Mouse (Mus musculus): ENCODE data around the gene Dnaja4. TPM values are rescaled to one million over a fixed set of nuclear protein-coding genes. Genes with fewer than 3 reads are reported as not detected.

The Dnaja4 gene
- polyA plus RNA-seq, 1 experiment from 2014 or later: 2.9 TPM

Small RNA genes within 50 kb of the gene (microRNA-seq; reads per million reads assigned to microRNA genes)
- gene Mir5710: not detected

Other genes starting within 250 kb of the Dnaja4 start
- 5.3 TPM in 2 replicates for gene Dmxl2, start 197.2 kb upstream of the Dnaja4 start, polyA plus RNA-seq (2016; fragmentation: Nextera tagmentation; extraction: Ambion mirVana)
- not detected in 2 replicates for gene Sh2d7, start 159.9 kb upstream of the Dnaja4 start, polyA plus RNA-seq (2016; fragmentation: Nextera tagmentation; extraction: Ambion mirVana)
- 7.9 and 12.7 TPM in 2 replicates for gene Cib2, start 138.7 kb upstream of the Dnaja4 start, polyA plus RNA-seq (2016; fragmentation: Nextera tagmentation; extraction: Ambion mirVana)
- 124 and 136 TPM in 2 replicates for gene Idh3a, start 112.5 kb upstream of the Dnaja4 start, polyA plus RNA-seq (2016; fragmentation: Nextera tagmentation; extraction: Ambion mirVana)
- gene Acsbg1, start 37.0 kb upstream of the Dnaja4 start, polyA plus RNA-seq (2016; fragmentation: Nextera tagmentation; extraction: Ambion mirVana): 0.31 and 0.60 TPM in 2 replicates
- gene Wdr61, start 35.6 kb downstream of the Dnaja4 start, polyA plus RNA-seq (2016; fragmentation: Nextera tagmentation; extraction: Ambion mirVana): 178 and 190 TPM in 2 replicates
- 615 and 856 TPM in 2 replicates for gene Crabp1, start 65.9 kb downstream of the Dnaja4 start, polyA plus RNA-seq (2016; fragmentation: Nextera tagmentation; extraction: Ambion mirVana)
- gene Ireb2, start 164.9 kb downstream of the Dnaja4 start, polyA plus RNA-seq (2016; fragmentation: Nextera tagmentation; extraction: Ambion mirVana): 40.6 and 46.7 TPM in 2 replicates
- gene Hykk, start 218.4 kb downstream of the Dnaja4 start, polyA plus RNA-seq (2016; fragmentation: Nextera tagmentation; extraction: Ambion mirVana): 2.9 and 4.8 TPM in 2 replicates